Mouse (Mus musculus): ENCODE results near the gene Caln1.

GRCm38 (mm10) chr5:130586257-130586656, 217.0 kb downstream of the Caln1 start:
- TF ChIP-seq CTCF (IDR thresholded peaks at IDR 0.05 in 2 of 3, conservative IDR thresholded peaks at IDR 0.05 in 1 of 3; ENCODE audit: control insufficient read depth in 1 of 3, insufficient read depth in 1 of 3, low read depth in 2 of 3, low read length in 3 of 3, poor library complexity in 1 of 3, severe bottlenecking in 1 of 3), result no peak; a peak in 1 of 6 replicates
- TF ChIP-seq POLR2A (IDR thresholded peaks at IDR 0.05; ENCODE audit: control insufficient read depth in 1 of 2, insufficient read depth in 1 of 2, low read depth in 1 of 2, low read length in 2 of 2, poor library complexity in 1 of 2), result no peak
- no peak for TF ChIP-seq ELF1 (IDR thresholded peaks at IDR 0.05; ENCODE audit: low read depth, low read length)
- no peak for TF ChIP-seq BHLHE40 (IDR thresholded peaks at IDR 0.05; ENCODE audit: borderline replicate concordance, low read depth, low read length)
- TF ChIP-seq JUND (IDR thresholded peaks at IDR 0.05; ENCODE audit: low read depth, low read length), result no peak
- TF ChIP-seq KAT2A (conservative IDR thresholded peaks at IDR 0.05; ENCODE audit: low read depth, low read length), result no peak
- no peak for TF ChIP-seq USF2 (IDR thresholded peaks at IDR 0.05; ENCODE audit: borderline replicate concordance in 1 of 2, insufficient read depth in 1 of 2, low read depth in 1 of 2, low read length in 2 of 2)
- no peak for TF ChIP-seq NRF1 (IDR thresholded peaks at IDR 0.05; ENCODE audit: insufficient read depth, low read depth, low read length, poor library complexity, severe bottlenecking)
- TF ChIP-seq NELFE (IDR thresholded peaks at IDR 0.05; ENCODE audit: low read depth, low read length), result no peak
- no peak for TF ChIP-seq MYB (IDR thresholded peaks at IDR 0.05; ENCODE audit: low read depth, low read length)
- no peak for TF ChIP-seq MAX (IDR thresholded peaks at IDR 0.05; ENCODE audit: low read length)
- TF ChIP-seq MEF2A (IDR thresholded peaks at IDR 0.05; ENCODE audit: extremely low read depth, insufficient replicate concordance, low read depth, low read length, poor library complexity, severe bottlenecking), result no peak
